16 mouse cellular contexts compared by ENCODE assay signal in the genomic region with DNA sequence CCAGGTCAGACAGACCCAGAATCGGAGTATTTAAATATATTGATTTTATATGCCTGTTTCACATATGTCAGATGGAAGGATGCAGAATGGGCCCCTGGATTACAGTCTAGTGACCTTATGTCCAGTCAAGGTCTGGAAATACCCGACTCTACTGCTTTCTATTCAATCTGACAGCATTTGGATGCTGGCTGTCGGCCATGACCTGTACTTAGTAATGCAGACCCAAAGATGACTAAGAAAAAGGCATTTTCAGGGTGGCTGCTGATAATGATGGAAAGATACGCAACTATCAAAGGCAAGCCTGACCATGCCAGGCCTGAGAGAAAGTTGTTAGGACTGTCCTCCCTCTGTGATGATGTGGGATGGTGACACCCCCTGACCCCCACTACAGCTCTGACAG. TPM values are rescaled to one million over a fixed set of nuclear protein-coding genes. Genes with fewer than 3 reads are reported as not detected.
A peak's percentile ranks its signal among the peaks of the same experiment; 100 is the strongest.
DNase-seq lines count a peak whose midpoint lies in the region; ATAC-seq and TF ChIP-seq lines count a peak whose summit lies in the region.
"Had no signal": no experiment of that assay in that cellular context is flagged by ENCODE, and none has a peak within 500 bp of the region (broad histone marks: within the 10 kb centered on the region; RNA-seq: fewer than 3 reads in every experiment).

No protein-coding gene starts in this region.

- intact Hi-C loops in gastrocnemius, adult 2 months (cut with DNase I), result no loop called here

- H3K27me3 ChIP-seq in kidney, embryonic 15.5 days, result no peaks in the 10 kb centered on the region
- H3K27me3 ChIP-seq: embryonic facial prominence, embryonic 12.5 days; heart, embryonic 13.5 days; limb, embryonic 13.5 days; midbrain, embryonic 13.5 days had no signal

- H3K9me3 ChIP-seq in kidney, embryonic 15.5 days (replicated peaks), result no peaks in the 10 kb centered on the region
- H3K9me3 ChIP-seq: embryonic facial prominence, embryonic 12.5 days; heart, embryonic 13.5 days; limb, embryonic 13.5 days; midbrain, embryonic 13.5 days had no signal

- no peak for ATAC-seq in kidney, embryonic 15.5 days (replicated peaks; ENCODE audit: low FRiP score)
- no peak for ATAC-seq in megakaryocyte, adult 5-6 weeks (ENCODE audit: poor library complexity, severe bottlenecking)
- ATAC-seq: inflammation-experienced regulatory T-cells, adult 6 months; midbrain, embryonic 13.5 days had no signal

- peaks cover 74% of the 10 kb centered on the region for H3K4me1 ChIP-seq in kidney, embryonic 15.5 days

- no peak for DNase-seq in gastrocnemius, adult 2 months
- no peak for DNase-seq in gastrocnemius, postnatal 25 days
- peak; percentile 72 for DNase-seq in urinary bladder, postnatal 14 days (ENCODE audit: low spot score)
- no peak for DNase-seq in urinary bladder, postnatal 4 days (ENCODE audit: low spot score in 2 of 2)
- DNase-seq in layer of hippocampus, adult 8-10 months (ENCODE audit: low spot score in 2 of 2), result no peak
- no peak for DNase-seq in cerebellum, adult 9-11 months
- DNase-seq: right cerebral cortex, postnatal 14 days had no signal

- peak overlapping the region; percentile 35; the same call in 1 of the 2 replicates for H3K27ac ChIP-seq in gastrocnemius, adult 2 months
- 0 out of 2 replicates have a peak overlapping the region, but pooled peaks have one; percentile 67 for H3K27ac ChIP-seq in kidney, embryonic 15.5 days
- H3K27ac ChIP-seq: embryonic facial prominence, embryonic 12.5 days; heart, embryonic 13.5 days; layer of hippocampus, adult 2 months; limb, embryonic 13.5 days; macrophage; midbrain, embryonic 13.5 days had no signal

- no peak overlapping the region for H3K4me3 ChIP-seq in gastrocnemius, adult 2 months
- no peak overlapping the region for H3K4me3 ChIP-seq in kidney, embryonic 15.5 days (replicated peaks)
- H3K4me3 ChIP-seq: embryonic facial prominence, embryonic 12.5 days; heart, embryonic 13.5 days; layer of hippocampus, adult 2 months; limb, embryonic 13.5 days; midbrain, embryonic 13.5 days had no signal

- H3K4me2 ChIP-seq in kidney, embryonic 15.5 days, result no peak overlapping the region
- H3K4me2 ChIP-seq: embryonic facial prominence, embryonic 12.5 days; heart, embryonic 13.5 days; limb, embryonic 13.5 days; midbrain, embryonic 13.5 days had no signal

- no peak overlapping the region for H3K9ac ChIP-seq in kidney, embryonic 15.5 days
- H3K9ac ChIP-seq: embryonic facial prominence, embryonic 12.5 days; heart, embryonic 13.5 days; limb, embryonic 13.5 days; midbrain, embryonic 13.5 days had no signal

- no peak for TF ChIP-seq CTCF in gastrocnemius, adult 2 months (IDR thresholded peaks at IDR 0.05)

- H3K36me3 ChIP-seq in kidney, embryonic 15.5 days, result no peaks in the 10 kb centered on the region
- H3K36me3 ChIP-seq: embryonic facial prominence, embryonic 12.5 days; heart, embryonic 13.5 days; limb, embryonic 13.5 days; midbrain, embryonic 13.5 days had no signal

- WGBS in kidney, embryonic 15.5 days, result 64% methylated on average over 4 of the region's 4 CpGs

RNA-seq across cellular contexts. Expression of a gene that starts 14.3 kb away (rescaled TPM):
- total RNA-seq in gastrocnemius, adult 2 months (2021), result 1 to 10 TPM; 1.6 TPM
- 1 to 10 TPM; 2.3 to 3.8 TPM for total RNA-seq in gastrocnemius, postnatal 25 days (2021)
- 16.8 and 18.3 TPM in 2 replicates for polyA plus RNA-seq in kidney, embryonic 15.5 days (2015; fragmentation: Nextera tagmentation; extraction: Ambion mirVana)
- 10 to 100 TPM; 10.1 to 13.6 (median 12.0) TPM for total RNA-seq in layer of hippocampus, adult 8-10 months (2022)
- total RNA-seq in megakaryocyte, adult 5-6 weeks (2015), result not detected in 2 replicates
- not detected in 2 replicates for total RNA-seq in megakaryocyte, adult 5-6 weeks (2017)
- polyA plus RNA-seq: inflammation-experienced regulatory T-cells, adult 6 months; macrophage had no signal
